Mouse (Mus musculus) limb, embryonic 11.5 days (tissue): ENCODE results near the gene Chrna10. TPM values are rescaled to one million over a fixed set of nuclear protein-coding genes. Genes with fewer than 3 reads are reported as not detected.

Experiments used
- ATAC-seq: fragments of 200-750 bp; cut with Nextera tagmentation; 2 replicates; pipeline ENCODE4 v1.8.0; 2017; ENCODE audit warnings: low read depth; ENCODE audit not compliant: insufficient number of reproducible peaks, low FRiP score, low TSS enrichment
- DNase-seq: peaks from one replicate; pipeline ENCODE4 v3.0.0-alpha.2; 2015; ENCODE audit warnings: low spot score
- H3K27ac ChIP-seq: fragments of 300-500 bp; sonication (generic); replicated peaks from 2 replicates; pipeline ENCODE4 v1.5.1; 2014; ENCODE audit warnings: low read depth, mild to moderate bottlenecking, low read length
- H3K27me3 ChIP-seq: fragments of 300-500 bp; sonication (generic); 2 replicates; pipeline ENCODE4 v1.6.1; 2014; ENCODE audit warnings: mild to moderate bottlenecking, low read length, mixed read lengths; ENCODE audit not compliant: control insufficient read depth, insufficient read depth
- H3K36me3 ChIP-seq: fragments of 300-500 bp; sonication (generic); 2 replicates; pipeline ENCODE4 v1.6.1; 2014; ENCODE audit warnings: mild to moderate bottlenecking, low read length, moderate library complexity, mixed read lengths; ENCODE audit not compliant: control insufficient read depth, insufficient read depth
- H3K4me1 ChIP-seq: fragments of 300-500 bp; sonication (generic); 2 replicates; pipeline ENCODE4 v1.6.1; 2014; ENCODE audit warnings: low read length, mixed read lengths; ENCODE audit not compliant: control insufficient read depth, insufficient read depth
- H3K4me2 ChIP-seq: fragments of 300-500 bp; sonication (generic); 2 replicates; pipeline ENCODE4 v1.6.1; 2014; ENCODE audit warnings: low read depth, mild to moderate bottlenecking, moderate library complexity; ENCODE audit not compliant: severe bottlenecking
- H3K4me3 ChIP-seq: fragments of 300-500 bp; sonication (generic); 2 replicates; pipeline ENCODE4 v1.5.1; 2014; ENCODE audit warnings: low read depth, low read length
- H3K9ac ChIP-seq: fragments of 300-500 bp; sonication (generic); 2 replicates; pipeline ENCODE4 v1.6.1; 2014; ENCODE audit warnings: mild to moderate bottlenecking, low read length
- H3K9me3 ChIP-seq: fragments of 300-500 bp; sonication (generic); 2 replicates; pipeline ENCODE4 v1.6.1; 2016; ENCODE audit warnings: low read length; ENCODE audit not compliant: control insufficient read depth
- WGBS: fragments of 180-500 bp; shearing (Covaris S2); extraction: QIAGEN DNeasy Blood & Tissue Kit; methylation state at CpG from one replicate; pipeline ENCODE4 v1.1.7; 2014; 5-methylcytosine and 5-hydroxymethylcytosine counted together
- polyA plus RNA-seq: library from polyadenylated mRNA; unstranded; fragments of >200 nt; fragmentation: Nextera tagmentation; extraction: Ambion mirVana; gene quantifications from 2 replicates; pipeline ENCODE4 v1.2.1, GENCODE M21; 2014

The Chrna10 gene
- polyA plus RNA-seq, 1 experiment from 2014 or later, result not detected

DNA sequence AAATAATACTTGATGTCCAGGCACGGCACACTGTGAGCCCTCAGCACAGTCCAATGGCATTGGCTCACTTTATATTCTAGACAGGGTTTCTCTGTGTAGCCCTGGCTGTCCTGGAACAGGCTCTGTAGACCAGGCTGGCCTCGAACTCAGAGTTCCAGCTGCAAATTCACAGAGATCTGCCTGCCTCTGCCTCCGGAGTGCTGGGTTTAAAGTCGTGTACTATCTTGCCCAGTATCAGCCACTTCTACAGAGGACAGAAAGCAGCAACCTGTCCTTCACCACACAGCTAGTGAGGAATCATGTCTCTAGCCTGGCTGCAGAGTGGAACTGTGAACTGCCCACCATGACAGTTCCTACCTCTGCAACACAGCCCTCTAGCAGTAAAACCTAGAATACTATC lies 6.9 kb downstream of the Chrna10 start:
- Histone ChIP-seq H3K27me3 (0 out of 2 replicates have a peak, but pooled peaks cover 2% of the 10 kb centered on the region), H3K9me3 (no peaks in the 10 kb centered on the region), H3K27ac (no peak overlapping the region), H3K4me1 (peaks cover 5% of the 10 kb centered on the region; the same call in 1 of the 2 replicates), H3K36me3 (no peaks in the 10 kb centered on the region), H3K4me2 (no peak overlapping the region), H3K9ac (no peak overlapping the region), H3K4me3 (no peak overlapping the region)
- DNase-seq (no peak), ATAC-seq (no peak)
- WGBS, result 91% methylated on average over 4 of the region's 4 CpGs

DNA sequence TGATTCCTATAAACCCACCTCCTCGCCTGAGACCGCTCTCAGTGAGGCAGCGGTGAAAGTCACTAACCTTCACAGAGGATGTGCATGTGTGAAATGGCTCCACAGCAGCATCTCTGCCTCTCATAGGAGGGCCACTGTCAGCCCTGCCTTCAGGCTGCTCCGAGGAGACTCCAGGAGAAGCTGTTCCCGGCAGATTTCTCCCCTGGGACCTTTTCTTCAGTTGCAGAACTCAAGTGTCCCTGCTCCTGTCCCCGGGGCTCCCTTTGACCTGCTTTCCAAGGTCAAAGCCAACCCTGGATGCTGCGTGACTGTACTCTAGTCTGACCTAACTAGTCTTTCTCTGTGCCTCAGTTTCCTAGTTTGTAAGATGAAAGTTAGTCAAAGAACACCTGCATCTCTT lies 7.5 kb downstream of the Chrna10 start, which contains the start of gene Art5:
TSS of gene Art5 (minus strand) at position 319 of the 400 bp plus-strand sequence.
- H3K9ac ChIP-seq, result no peak within 1 kb of the TSS; the same call in 1 of the 2 replicates
- peaks cover 5% of the 10 kb centered on the region; the same call in 1 of the 2 replicates for H3K4me1 ChIP-seq
- H3K36me3 ChIP-seq, result no peaks in the 10 kb centered on the region
- 85% methylated on average over 7 of the region's 7 CpGs for WGBS
- DNase-seq (no peak), ATAC-seq (no peak)
- H3K27ac ChIP-seq, result no peak within 1 kb of the TSS
- no peak within 1 kb of the TSS for H3K4me3 ChIP-seq
- H3K27me3 ChIP-seq, result 0 out of 2 replicates have a peak, but pooled peaks cover 2% of the 10 kb centered on the region
- H3K4me2 ChIP-seq, result no peak within 1 kb of the TSS
- H3K9me3 ChIP-seq, result no peaks in the 10 kb centered on the region

GRCm38 (mm10) chr7:102108206-102108605 lies 8.4 kb downstream of the Chrna10 start:
- WGBS, result 77% methylated on average over 1 of the region's 1 CpGs
- no peaks in the 10 kb centered on the region for H3K9me3 ChIP-seq

DNA sequence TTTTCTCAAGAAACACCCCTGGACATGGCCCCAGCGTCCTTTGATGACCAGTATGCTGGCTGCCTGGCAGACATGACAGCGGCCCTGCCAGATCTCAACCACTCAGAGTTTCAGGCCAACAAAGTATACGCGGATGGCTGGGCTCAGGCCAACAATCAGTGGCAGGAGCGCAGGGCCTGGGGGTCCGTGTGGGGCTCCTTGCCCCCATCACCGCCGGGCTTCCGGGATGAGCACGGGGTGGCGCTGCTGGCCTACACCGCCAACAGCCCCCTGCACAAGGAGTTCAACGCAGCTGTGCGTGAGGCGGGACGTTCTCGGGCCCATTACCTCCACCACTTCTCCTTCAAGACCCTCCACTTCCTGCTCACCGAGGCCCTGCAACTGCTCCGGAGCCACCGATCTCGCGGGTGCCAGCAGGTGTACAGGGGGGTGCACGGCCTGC lies 9.9 kb downstream of the Chrna10 start:
- Histone ChIP-seq H3K27ac (no peak overlapping the region), H3K4me3 (peak overlapping the region; percentile 15), H3K4me1 (peaks cover 5% of the 10 kb centered on the region; the same call in 1 of the 2 replicates), H3K9ac (peak overlapping the region; percentile 49; the same call in 1 of the 2 replicates), H3K4me2 (peak overlapping the region; percentile 64), H3K36me3 (no peaks in the 10 kb centered on the region), H3K27me3 (0 out of 2 replicates have a peak, but pooled peaks cover 2% of the 10 kb centered on the region), H3K9me3 (no peaks in the 10 kb centered on the region)
- 0 out of 2 replicates have a peak, but pooled peaks have one; percentile 17 for ATAC-seq
- 12% methylated on average over 23 of the region's 23 CpGs for WGBS
- DNase-seq, result peak; percentile 44

More at GRCm38 (mm10) chr7:102108206-102108605, 8.4 kb downstream of the Chrna10 start:
- no peak overlapping the region for H3K27ac ChIP-seq
- peaks cover 5% of the 10 kb centered on the region; the same call in 1 of the 2 replicates for H3K4me1 ChIP-seq
- 0 out of 2 replicates have a peak, but pooled peaks cover 2% of the 10 kb centered on the region for H3K27me3 ChIP-seq
- H3K4me3 ChIP-seq, result no peak overlapping the region
- ATAC-seq (no peak), DNase-seq (no peak)
- H3K9ac ChIP-seq, result no peak overlapping the region
- H3K4me2 ChIP-seq, result no peak overlapping the region
- no peaks in the 10 kb centered on the region for H3K36me3 ChIP-seq

DNA sequence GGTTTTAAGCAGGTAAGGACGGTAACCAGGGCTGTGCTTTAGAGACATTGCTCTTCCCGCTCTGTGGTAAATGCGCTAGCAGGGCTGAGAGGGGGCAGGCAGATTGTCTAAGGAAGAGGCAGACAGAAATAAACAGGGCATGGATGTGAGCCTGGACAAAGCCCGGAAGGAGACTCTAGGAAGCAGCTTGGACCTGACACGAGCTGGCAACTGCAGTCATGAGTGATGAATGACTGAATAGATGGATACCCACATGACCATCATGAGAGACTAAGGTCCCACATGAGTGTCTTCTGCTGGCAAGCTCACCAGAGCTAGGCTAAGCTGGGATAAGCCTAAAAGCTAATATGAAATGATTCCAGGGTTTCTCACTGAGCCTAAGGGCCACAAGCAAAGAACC lies 12.5 kb downstream of the Chrna10 start:
- Histone ChIP-seq H3K27ac (no peak overlapping the region), H3K4me1 (peaks cover 13% of the 10 kb centered on the region), H3K9ac (no peak overlapping the region), H3K27me3 (0 out of 2 replicates have a peak, but pooled peaks cover 2% of the 10 kb centered on the region), H3K36me3 (no peaks in the 10 kb centered on the region), H3K4me2 (no peak overlapping the region), H3K9me3 (no peaks in the 10 kb centered on the region), H3K4me3 (no peak overlapping the region)
- ATAC-seq (no peak), DNase-seq (no peak)
- 79% methylated on average over 5 of the region's 5 CpGs for WGBS

- peaks cover 13% of the 10 kb centered on the region for H3K4me1 ChIP-seq
- no peak overlapping the region for H3K9ac ChIP-seq
- 0 out of 2 replicates have a peak, but pooled peaks cover 2% of the 10 kb centered on the region for H3K27me3 ChIP-seq
- WGBS, result 85% methylated on average over 2 of the region's 2 CpGs
- no peak overlapping the region for H3K4me2 ChIP-seq
- H3K9me3 ChIP-seq, result no peaks in the 10 kb centered on the region
- no peaks in the 10 kb centered on the region for H3K36me3 ChIP-seq
- no peak overlapping the region for H3K4me3 ChIP-seq
- H3K27ac ChIP-seq, result no peak overlapping the region
- DNase-seq, result no peak
- no peak for ATAC-seq
These were observed 13.1 kb downstream of the Chrna10 start for GRCm38 (mm10) chr7:102103555-102103954.

GRCm38 (mm10) chr7:102102696-102103095 lies 13.9 kb downstream of the Chrna10 start:
- no peak overlapping the region for H3K9ac ChIP-seq
- H3K4me2 ChIP-seq, result no peak overlapping the region
- no peak overlapping the region for H3K4me3 ChIP-seq
- no peaks in the 10 kb centered on the region for H3K9me3 ChIP-seq
- H3K27me3 ChIP-seq, result 0 out of 2 replicates have a peak, but pooled peaks cover 2% of the 10 kb centered on the region
- 41% methylated on average over 6 of the region's 6 CpGs for WGBS
- no peak overlapping the region for H3K27ac ChIP-seq
- ATAC-seq, result no peak
- H3K36me3 ChIP-seq, result no peaks in the 10 kb centered on the region
- no peak for DNase-seq
- peaks cover 13% of the 10 kb centered on the region for H3K4me1 ChIP-seq

DNA sequence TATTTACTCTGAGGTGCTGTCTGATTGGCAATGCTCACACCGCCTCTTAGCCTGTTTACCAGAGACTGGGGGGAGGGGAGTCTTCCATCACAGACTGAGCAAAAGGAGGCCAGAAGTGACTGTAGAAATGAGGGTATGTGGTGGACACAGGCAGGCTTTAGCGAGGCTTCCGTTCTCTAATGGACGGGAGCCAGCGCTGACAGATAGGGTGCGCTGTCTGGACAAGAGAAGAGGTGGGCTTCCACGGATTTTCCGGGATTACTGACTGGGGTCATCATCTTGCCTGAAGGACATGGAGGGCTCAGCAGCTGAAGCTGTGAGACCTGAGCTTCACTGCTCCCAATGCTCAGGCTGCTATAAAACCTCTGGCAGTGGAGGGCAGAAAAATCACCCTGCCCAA lies 14.4 kb downstream of the Chrna10 start:
- H3K4me1 ChIP-seq, result peaks cover 13% of the 10 kb centered on the region
- 49% methylated on average over 8 of the region's 8 CpGs for WGBS
- H3K4me3 ChIP-seq, result no peak overlapping the region
- H3K4me2 ChIP-seq, result no peak overlapping the region
- H3K27me3 ChIP-seq, result 0 out of 2 replicates have a peak, but pooled peaks cover 2% of the 10 kb centered on the region
- H3K27ac ChIP-seq, result no peak overlapping the region
- DNase-seq, result no peak
- no peaks in the 10 kb centered on the region for H3K9me3 ChIP-seq
- H3K9ac ChIP-seq, result no peak overlapping the region
- H3K36me3 ChIP-seq, result no peaks in the 10 kb centered on the region
- ATAC-seq, result no peak
